Mouse (Mus musculus) left cerebral cortex, adult 8-10 months (tissue): ENCODE data around the gene Slc1a7. TPM values are rescaled to one million over a fixed set of nuclear protein-coding genes. Genes with fewer than 3 reads are reported as not detected.

Experiments
- DNase-seq, 2 experiments: peaks; one replicate each; pipeline ENCODE4 v3.0.0; 2022; ENCODE audit warnings: low spot score in 2 of 2
- total RNA-seq, 4 experiments: library from RNA; stranded (reverse); gene quantifications; 2 replicates each; pipeline ENCODE4 v1.2.4; 2022

Gene Slc1a7
- total RNA-seq, 4 experiments from 2014 or later: 0.24 to 0.42 (median 0.27) TPM; not detected in 1

GRCm38 (mm10) chr4:108045136-108046107 lies 77.3 kb downstream of the Slc1a7 start:
- no peak for DNase-seq

GRCm38 (mm10) chr4:108046136-108046535 lies 78.0 kb downstream of the Slc1a7 start:
- no peak for DNase-seq

DNA sequence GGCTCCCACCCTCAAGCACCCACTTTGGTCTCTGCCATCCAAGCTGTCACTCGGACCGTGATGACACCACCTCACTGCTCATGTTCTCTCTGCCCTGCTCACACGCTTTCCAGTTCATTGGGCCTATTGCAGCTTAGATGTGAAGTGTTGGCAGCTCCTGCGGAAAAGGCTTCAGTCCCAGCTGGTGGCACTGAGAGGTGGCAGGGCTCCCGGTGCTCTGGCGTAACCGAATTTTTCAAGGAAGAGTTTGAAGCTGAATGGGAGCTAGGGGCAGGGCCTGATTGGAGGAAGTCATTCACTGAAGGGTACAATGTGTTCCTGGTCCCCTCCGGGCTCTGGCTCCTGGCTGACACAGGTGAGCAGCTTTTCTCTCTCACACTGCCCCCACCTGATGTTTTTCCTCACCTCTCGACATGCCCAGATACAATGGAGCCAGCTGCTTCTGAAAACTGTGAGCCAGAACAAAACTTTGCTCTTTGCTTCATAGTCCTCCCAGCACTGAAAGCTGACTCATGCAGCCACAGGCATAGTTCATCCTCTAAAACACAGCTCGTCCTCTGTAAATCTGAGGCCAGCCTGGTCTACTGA lies 83.6 kb downstream of the Slc1a7 start:
- no peak for DNase-seq

GRCm38 (mm10) chr4:108052673-108053072 lies 84.5 kb downstream of the Slc1a7 start:
- DNase-seq: no peak

GRCm38 (mm10) chr4:108055873-108056272 lies 87.7 kb downstream of the Slc1a7 start:
- DNase-seq: no peak

DNA sequence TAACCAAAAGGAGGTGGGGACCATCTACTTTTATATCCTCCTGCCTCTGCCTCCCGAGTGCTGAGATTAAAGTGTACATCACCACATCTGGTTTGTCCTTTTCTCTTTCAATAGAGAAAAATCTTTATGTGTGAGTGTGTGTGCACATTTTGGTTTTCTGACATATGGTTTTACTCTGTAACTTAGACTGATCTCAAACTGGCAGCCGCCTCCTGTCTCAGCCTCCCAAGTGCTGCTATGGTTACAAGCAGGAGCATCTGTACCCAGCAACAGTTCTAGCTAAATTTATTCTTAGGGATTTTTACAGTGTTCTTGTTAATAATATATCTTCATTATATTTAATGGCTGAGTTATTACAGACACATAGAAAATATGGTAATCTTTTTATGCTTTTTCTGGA lies 89.1 kb downstream of the Slc1a7 start:
- peak in 1 of 2 experiments; percentile 47 for DNase-seq

- DNase-seq: peak in 1 of 2 experiments; percentile 77
Measured at GRCm38 (mm10) chr4:108058166-108058565, 90.0 kb downstream of the Slc1a7 start.

- peak; percentile 36 to 50 for DNase-seq
Measured at GRCm38 (mm10) chr4:108059601-108060379, 91.7 kb downstream of the Slc1a7 start.

- DNase-seq: no peak
Measured at GRCm38 (mm10) chr4:108060774-108061173, 92.6 kb downstream of the Slc1a7 start.

DNA sequence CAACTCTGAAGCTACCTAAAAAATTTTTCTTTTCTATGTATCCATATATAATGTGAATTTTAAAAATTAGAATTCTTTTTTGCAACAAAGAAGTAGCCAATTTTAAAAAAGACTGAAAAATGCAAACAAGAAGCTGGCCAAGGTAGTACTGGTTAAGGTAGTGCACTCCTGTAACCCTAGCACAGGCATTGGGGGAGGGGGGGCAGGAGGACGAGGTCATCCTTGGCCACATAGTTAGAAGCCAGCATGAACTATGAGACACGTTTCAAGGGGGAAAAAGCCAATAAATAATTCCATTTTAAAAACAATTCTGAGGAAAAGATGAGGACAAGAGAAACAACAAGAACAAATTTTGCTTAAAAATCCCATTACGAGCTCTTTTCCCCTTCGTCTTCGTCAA lies 94.4 kb downstream of the Slc1a7 start:
- no peak for DNase-seq

Other genes with a start within 250 kb of the Slc1a7 start
- gene Lrp8, start 166.1 kb upstream of the Slc1a7 start, total RNA-seq: 10 to 100 TPM; 79.9 to 98.4 (median 85.1) TPM
- 10 to 100 TPM; 34.5 to 39.3 (median 36.4) TPM for gene Magoh, start 88.6 kb upstream of the Slc1a7 start, total RNA-seq
- 10 to 100 TPM; 51.1 to 59.8 (median 55.1) TPM for gene 0610037L13Rik, start 78.5 kb upstream of the Slc1a7 start, total RNA-seq
- gene Cpt2, start 44.7 kb upstream of the Slc1a7 start, total RNA-seq: 10 to 100 TPM in 1 of 4 experiments, 1 to 10 TPM in 3; 5.8 to 11.3 (median 8.4) TPM
- 1 to 10 TPM; 6.8 to 8.9 (median 7.4) TPM for gene Podn, start 128.1 kb downstream of the Slc1a7 start, total RNA-seq
- gene Scp2, start 176.7 kb downstream of the Slc1a7 start, total RNA-seq: 100 to 1,000 TPM; 114 to 126 (median 123) TPM
- gene Echdc2, start 197.1 kb downstream of the Slc1a7 start, total RNA-seq: 10 to 100 TPM in 2 of 4 experiments, 1 to 10 TPM in 2; 8.6 to 14.8 (median 10.7) TPM
- not detected for gene Zyg11a, start 249.7 kb downstream of the Slc1a7 start, total RNA-seq